Mouse (Mus musculus) megakaryocyte, embryonic 14.5 days (primary cell): ENCODE results near the gene Calhm3. TPM values are rescaled to one million over a fixed set of nuclear protein-coding genes. Genes with fewer than 3 reads are reported as not detected.

ENCODE experiments used
- H3K27me3 ChIP-seq: replicated peaks from 2 replicates; pipeline ENCODE3; 2012; ENCODE audit warnings: inconsistent platforms
- H3K36me3 ChIP-seq: replicated peaks from 2 replicates; pipeline ENCODE3; 2012; ENCODE audit warnings: low read length, inconsistent platforms, mixed read lengths
- H3K4me1 ChIP-seq: 2 replicates; pipeline ENCODE4 v1.6.1; 2012; ENCODE audit warnings: inconsistent platforms
- H3K4me3 ChIP-seq: replicated peaks from 2 replicates; pipeline ENCODE3; 2012; ENCODE audit warnings: moderate library complexity, mild to moderate bottlenecking, inconsistent platforms
- H3K9me3 ChIP-seq: 2 replicates; pipeline ENCODE4 v1.6.1; 2012; ENCODE audit warnings: inconsistent platforms
- FLI1 ChIP-seq: IDR thresholded peaks from 2 replicates; pipeline ENCODE4 v1.6.1; 2012; ENCODE audit warnings: low read length, inconsistent platforms, mixed read lengths
- GATA1 ChIP-seq: IDR thresholded peaks from 3 replicates; pipeline ENCODE4 v1.6.1; 2012; ENCODE audit warnings: mixed read lengths, low read length, inconsistent platforms, borderline replicate concordance
- polyA plus RNA-seq: library from polyadenylated mRNA; stranded (reverse); fragments of >175 nt; gene quantifications from 2 replicates; pipeline ENCODE4 v1.2.3, GENCODE M21; 2012; ENCODE audit warnings: low replicate concordance; ENCODE audit not compliant: insufficient read depth

Calhm3 gene
- polyA plus RNA-seq, 1 experiment = not detected

DNA sequence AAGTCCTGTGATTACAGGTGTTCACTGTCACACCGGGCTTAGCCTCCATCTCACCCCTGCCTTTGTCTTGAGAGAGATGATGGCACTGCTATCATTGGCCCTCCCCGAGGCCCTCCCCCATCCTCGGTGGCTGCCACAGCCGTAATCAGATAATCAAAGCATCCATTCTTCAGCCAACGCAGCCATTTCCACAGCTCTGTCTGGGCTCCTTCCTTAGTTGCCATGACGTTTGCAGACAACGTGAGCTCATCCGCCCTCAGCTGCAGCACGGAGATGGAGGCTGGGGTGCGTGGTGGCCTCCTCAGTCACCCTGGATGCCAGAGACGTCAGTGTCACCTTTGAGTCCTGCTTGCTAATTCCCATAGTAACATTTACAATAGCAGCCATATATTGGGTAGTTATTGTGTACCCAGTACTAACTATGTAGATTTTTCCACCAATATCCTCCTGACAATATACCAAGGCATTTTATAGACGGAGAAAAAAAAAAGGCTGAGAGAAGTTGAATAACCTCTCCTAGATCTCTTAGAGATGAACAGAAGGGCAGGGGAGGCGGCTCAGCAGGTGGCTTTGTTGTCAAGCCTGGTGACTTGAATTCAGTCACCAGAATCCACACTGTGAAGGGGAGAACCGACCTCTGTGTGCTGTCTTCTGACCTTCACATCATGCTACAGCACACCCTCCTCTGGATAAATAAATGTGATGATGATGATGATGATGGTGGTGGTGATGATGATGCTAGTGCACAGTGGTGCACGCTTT, 29.1 kb upstream of the Calhm3 start:
- Histone ChIP-seq H3K4me1 (peaks cover 25% of the 10 kb centered on the region), H3K36me3 (no peaks in the 10 kb centered on the region), H3K9me3 (peaks cover 8% of the 10 kb centered on the region), H3K27me3 (peaks cover 58% of the 10 kb centered on the region), H3K4me3 (peak overlapping the region; percentile 4)
- TF ChIP-seq GATA1 (no peak), FLI1 (no peak)

DNA sequence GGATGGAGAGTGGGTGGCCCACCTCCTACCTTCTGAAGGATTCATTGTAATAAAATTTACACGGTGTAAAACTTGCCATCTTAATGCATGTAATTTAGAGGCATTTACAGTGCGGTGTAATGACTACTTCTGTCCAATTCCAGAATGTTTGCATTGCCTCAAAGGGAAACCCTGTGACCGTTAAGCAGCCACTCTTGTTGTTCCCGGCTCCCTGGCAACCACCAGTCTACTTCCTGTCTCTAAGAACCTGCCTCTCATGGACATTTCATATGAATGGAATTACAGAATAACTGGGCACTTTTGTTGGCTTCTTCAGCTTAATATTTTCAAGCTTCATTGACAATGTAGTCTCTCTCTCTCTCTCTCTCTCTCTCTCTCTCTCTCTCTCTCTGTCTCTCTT, 27.2 kb upstream of the Calhm3 start:
- no peaks in the 10 kb centered on the region for H3K36me3 ChIP-seq
- H3K4me1 ChIP-seq = peaks cover 9% of the 10 kb centered on the region
- peaks cover 71% of the 10 kb centered on the region for H3K27me3 ChIP-seq
- TF ChIP-seq GATA1 (no peak), FLI1 (no peak)
- no peak overlapping the region for H3K4me3 ChIP-seq
- H3K9me3 ChIP-seq = peaks cover 12% of the 10 kb centered on the region

DNA sequence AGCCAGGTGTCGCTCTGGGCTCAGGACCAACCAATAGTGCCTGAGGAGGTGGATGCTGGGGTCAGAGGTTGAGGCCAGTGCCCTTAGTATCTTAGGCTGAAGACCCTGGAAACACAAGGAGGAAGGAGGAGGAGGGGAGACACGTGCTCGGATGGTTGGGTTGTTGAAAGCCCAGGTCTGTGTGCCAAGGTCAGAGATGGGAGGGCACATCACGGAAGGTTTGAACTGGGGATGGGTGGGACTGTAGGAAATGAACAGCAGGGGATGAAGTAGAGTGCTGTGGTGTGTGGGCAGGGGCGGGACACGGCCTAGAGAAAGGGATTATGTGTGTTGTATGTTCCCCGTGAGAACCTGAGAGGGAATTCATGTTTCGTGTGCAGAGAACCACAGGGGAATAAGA, 26.7 kb upstream of the Calhm3 start:
- no peak overlapping the region for H3K4me3 ChIP-seq
- H3K9me3 ChIP-seq = peaks cover 12% of the 10 kb centered on the region
- H3K27me3 ChIP-seq = peaks cover 72% of the 10 kb centered on the region
- H3K36me3 ChIP-seq = no peaks in the 10 kb centered on the region
- H3K4me1 ChIP-seq = peaks cover 14% of the 10 kb centered on the region
- TF ChIP-seq GATA1 = no peak
- no peak for TF ChIP-seq FLI1

DNA sequence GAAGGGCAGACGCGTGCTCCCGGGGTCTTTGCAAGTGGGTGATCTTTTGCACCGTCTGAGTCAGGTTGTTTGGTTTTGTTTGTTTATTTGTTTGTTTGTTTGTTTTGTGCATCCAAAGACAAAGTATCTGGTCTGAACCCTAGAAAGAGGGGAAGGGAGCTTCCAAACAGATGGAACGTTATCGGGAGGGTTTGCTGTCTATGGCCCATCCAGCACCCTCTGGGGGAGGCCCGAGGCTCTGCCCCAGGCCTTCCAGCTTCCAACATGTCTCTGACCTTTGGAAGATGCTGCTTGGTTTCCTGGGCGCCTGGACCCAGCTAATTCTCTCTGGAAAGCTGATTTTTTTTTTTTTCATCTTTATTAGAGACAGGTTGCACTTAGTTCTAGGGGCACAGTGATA, 22.4 kb upstream of the Calhm3 start:
- TF ChIP-seq GATA1 (no peak), FLI1 (no peak)
- Histone ChIP-seq H3K27me3 (peaks cover 85% of the 10 kb centered on the region), H3K9me3 (peaks cover 16% of the 10 kb centered on the region), H3K36me3 (no peaks in the 10 kb centered on the region), H3K4me3 (no peak overlapping the region), H3K4me1 (peaks cover 19% of the 10 kb centered on the region)

DNA sequence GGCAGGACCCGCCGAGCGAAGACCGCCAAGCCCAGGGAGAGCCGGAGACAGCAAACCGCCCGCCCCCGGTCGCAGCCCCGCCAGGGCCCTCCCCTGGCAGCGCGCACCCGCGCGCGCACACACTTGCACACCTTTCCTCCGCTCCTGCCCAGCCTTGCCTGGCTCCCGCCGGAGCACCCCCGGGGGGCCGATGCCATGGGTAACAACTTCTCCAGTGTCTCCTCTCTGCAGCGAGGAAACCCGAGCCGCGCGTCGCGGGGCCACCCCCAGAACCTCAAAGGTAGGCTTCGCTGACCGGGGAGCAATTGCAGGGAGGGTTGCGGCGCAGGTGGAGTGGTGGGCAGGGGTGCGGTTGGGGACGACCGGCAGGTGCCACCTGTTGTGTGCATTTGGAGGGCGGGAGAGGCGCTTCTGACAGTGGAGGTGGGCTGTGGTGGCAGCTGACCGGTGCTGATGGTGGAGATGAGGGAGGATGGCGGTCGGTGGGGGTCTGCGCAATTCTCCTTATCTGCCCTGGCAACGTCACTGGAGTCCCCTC, 21.8 kb upstream of the Calhm3 start:
- peaks cover 19% of the 10 kb centered on the region for H3K4me1 ChIP-seq
- peaks cover 16% of the 10 kb centered on the region for H3K9me3 ChIP-seq
- peak overlapping the region; percentile 89 for H3K4me3 ChIP-seq
- no peaks in the 10 kb centered on the region for H3K36me3 ChIP-seq
- TF ChIP-seq GATA1 = no peak
- TF ChIP-seq FLI1 = no peak
- H3K27me3 ChIP-seq = peaks cover 83% of the 10 kb centered on the region

DNA sequence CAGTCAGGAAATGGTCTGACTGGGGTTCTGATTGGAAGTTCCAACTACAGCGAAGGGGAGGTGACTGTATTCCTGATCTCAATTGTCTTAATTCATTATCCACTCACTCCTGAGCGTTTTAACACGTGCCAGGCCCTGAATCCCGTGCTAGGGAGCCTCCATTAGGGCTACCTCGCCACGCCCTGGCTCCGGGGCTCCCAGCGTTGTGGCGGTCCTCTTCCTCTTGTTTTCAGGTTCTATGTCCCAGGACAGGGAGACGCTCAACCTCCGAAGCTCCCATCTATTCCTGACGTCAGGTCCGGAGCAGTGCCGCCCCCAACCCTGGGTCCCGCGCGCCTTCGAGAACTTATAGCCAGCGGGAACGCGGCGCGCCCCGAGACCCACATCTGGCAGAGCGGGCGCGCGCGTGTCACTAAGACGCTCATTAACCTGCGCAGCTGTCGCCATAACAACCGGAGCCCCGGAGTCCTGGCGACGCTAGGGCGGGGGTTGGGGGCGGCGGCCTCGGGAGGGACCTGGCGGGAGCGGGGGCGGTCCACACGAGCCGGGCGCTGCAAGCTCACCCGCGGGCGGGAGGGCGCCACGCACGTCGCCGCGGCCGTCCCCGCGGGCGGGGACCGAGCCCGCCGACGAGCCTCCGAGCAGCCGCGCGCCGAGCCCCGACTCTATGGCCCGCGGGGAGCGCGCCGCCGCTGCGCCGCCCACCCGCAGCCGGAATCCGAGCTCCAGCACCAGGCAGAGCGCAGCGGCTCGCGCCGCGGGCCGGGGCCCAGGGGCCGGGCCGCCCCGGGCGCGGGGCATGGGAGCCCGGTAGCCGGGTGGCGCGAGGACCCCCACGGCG, 21.1 kb upstream of the Calhm3 start, which contains the start of gene Neurl1a:
Neurl1a (plus strand) TSS at position 390 of the 841 bp plus-strand sequence.
- TF ChIP-seq GATA1 (no peak), FLI1 (no peak)
- Histone ChIP-seq H3K9me3 (peaks cover 16% of the 10 kb centered on the region), H3K36me3 (no peaks in the 10 kb centered on the region), H3K27me3 (peaks cover 79% of the 10 kb centered on the region), H3K4me1 (peaks cover 19% of the 10 kb centered on the region), H3K4me3 (peak within 1 kb of the TSS; percentile 89)

DNA sequence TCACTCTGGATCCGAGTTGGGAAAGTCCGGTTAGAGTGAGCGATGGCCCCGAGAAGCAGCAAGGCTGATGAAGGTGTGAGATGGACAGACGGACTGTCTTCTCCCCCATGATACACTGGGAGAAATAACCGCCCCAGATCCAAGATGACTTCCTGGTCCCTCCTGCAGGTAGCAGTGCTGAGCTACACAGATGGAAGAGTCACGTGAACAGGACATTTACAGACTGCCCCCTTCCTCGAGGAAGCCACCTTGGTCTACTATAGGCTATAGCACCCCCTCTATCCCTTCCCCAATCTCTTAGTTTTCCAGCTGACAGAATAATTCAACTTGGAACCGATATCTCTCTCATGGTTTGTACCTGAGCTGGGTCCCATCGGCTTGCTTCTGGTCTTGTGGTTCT, 20.4 kb upstream of the Calhm3 start:
- Histone ChIP-seq H3K27me3 (peaks cover 82% of the 10 kb centered on the region), H3K36me3 (no peaks in the 10 kb centered on the region), H3K4me3 (peak overlapping the region; percentile 89), H3K9me3 (peaks cover 16% of the 10 kb centered on the region), H3K4me1 (peaks cover 19% of the 10 kb centered on the region)
- TF ChIP-seq GATA1 = no peak
- TF ChIP-seq FLI1 = no peak

DNA sequence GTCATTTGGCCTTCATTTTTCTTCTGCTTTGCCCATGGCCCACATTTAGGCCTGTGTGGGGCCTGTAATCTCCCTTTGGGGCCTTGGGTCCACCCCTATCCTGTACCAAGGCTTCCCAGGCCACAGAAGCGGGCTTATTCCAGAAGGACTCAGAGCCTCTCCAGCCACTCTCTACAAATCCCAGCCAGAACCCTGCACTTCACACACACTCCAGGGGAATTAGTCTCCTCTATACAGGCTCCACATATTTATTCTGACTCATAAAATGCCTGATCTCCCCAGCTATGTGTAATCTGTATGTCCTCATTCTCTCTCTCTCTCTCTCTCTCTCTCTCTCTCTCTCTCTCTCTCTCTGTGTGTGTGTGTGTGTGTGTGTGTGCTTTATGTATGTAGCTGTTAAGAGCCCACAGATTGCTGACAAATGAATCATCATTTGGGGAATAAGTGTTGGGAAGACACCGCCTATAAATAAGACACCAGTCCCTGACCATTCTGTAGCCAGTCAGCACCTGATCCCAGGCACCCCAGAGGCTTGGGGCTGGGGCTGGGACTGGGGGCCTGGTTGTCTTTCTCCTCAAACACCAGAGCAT, 19.4 kb upstream of the Calhm3 start:
- no peak for TF ChIP-seq FLI1
- no peak for TF ChIP-seq GATA1
- peaks cover 12% of the 10 kb centered on the region for H3K9me3 ChIP-seq
- peaks cover 19% of the 10 kb centered on the region for H3K4me1 ChIP-seq
- no peak overlapping the region for H3K4me3 ChIP-seq
- H3K27me3 ChIP-seq = peaks cover 79% of the 10 kb centered on the region
- no peaks in the 10 kb centered on the region for H3K36me3 ChIP-seq

DNA sequence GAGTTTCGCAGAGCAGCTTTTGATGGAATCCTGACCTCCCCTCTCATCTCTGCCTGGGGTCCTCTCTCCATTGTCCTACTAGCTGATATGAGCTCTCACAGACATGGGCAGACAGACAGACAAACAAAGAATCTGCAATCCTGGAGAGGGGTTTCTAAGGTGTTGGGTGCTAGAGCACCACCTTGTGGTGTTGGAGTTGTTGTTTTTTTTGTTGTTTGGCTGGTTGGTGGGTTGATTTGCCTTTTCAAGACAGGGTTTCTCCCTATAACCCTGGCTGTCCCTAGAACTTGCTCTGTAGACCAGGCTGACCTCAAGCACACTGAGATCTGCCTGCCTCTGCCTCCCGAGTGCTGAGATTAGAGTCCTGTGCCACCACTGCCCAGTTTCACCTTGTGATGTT, 17.9 kb upstream of the Calhm3 start:
- no peak for TF ChIP-seq FLI1
- TF ChIP-seq GATA1 = no peak
- H3K4me1 ChIP-seq = peaks cover 19% of the 10 kb centered on the region
- peaks cover 5% of the 10 kb centered on the region for H3K9me3 ChIP-seq
- H3K27me3 ChIP-seq = peaks cover 68% of the 10 kb centered on the region
- no peak overlapping the region for H3K4me3 ChIP-seq
- no peaks in the 10 kb centered on the region for H3K36me3 ChIP-seq
